Mouse (Mus musculus) bone marrow macrophage, adult 2 months (primary cell): ENCODE data around the gene Sdhb. TPM values are rescaled to one million over a fixed set of nuclear protein-coding genes. Genes with fewer than 3 reads are reported as not detected.

Source experiments
- H3K27ac ChIP-seq: 2 replicates; pipeline ENCODE4 v1.5.1; 2012; ENCODE audit warnings: low read depth, low read length; ENCODE audit not compliant: insufficient read depth
- H3K4me1 ChIP-seq: 2 replicates; pipeline ENCODE4 v1.6.1; 2012; ENCODE audit warnings: low read length; ENCODE audit not compliant: control insufficient read depth, insufficient read depth
- H3K4me3 ChIP-seq: 2 replicates; pipeline ENCODE4 v1.5.1; 2012; ENCODE audit warnings: mild to moderate bottlenecking, low read length, moderate library complexity; ENCODE audit not compliant: insufficient read depth
- CTCF ChIP-seq: IDR thresholded peaks from 2 replicates; pipeline ENCODE4 v1.5.1; 2012; ENCODE audit warnings: low read depth, mild to moderate bottlenecking, low read length, moderate library complexity
- POLR2A ChIP-seq: IDR thresholded peaks from 2 replicates; pipeline ENCODE4 v1.6.1; 2012; ENCODE audit warnings: mild to moderate bottlenecking, low read depth, low read length, borderline replicate concordance
- polyA plus RNA-seq: library from polyadenylated mRNA; stranded (reverse); fragments of >200 nt; gene quantifications from 2 replicates; pipeline ENCODE4 v1.2.4, GENCODE M21; 2012; ENCODE audit not compliant: missing spikeins, insufficient read depth, insufficient read length

Gene Sdhb
- polyA plus RNA-seq, 1 experiment, result 163 TPM

- Histone ChIP-seq H3K27ac (no peak overlapping the region), H3K4me3 (no peak overlapping the region), H3K4me1 (peaks cover 17% of the 10 kb centered on the region)
- TF ChIP-seq POLR2A, result no peak
- TF ChIP-seq CTCF, result no peak
These were observed 60.0 kb downstream of the Sdhb start for GRCm38 (mm10) chr4:141020811-141021613.

- Histone ChIP-seq H3K27ac (no peak overlapping the region), H3K4me1 (peaks cover 12% of the 10 kb centered on the region), H3K4me3 (no peak overlapping the region)
- TF ChIP-seq CTCF (no peak), POLR2A (no peak)
These were observed 60.6 kb downstream of the Sdhb start for GRCm38 (mm10) chr4:141021614-141021929.

- TF ChIP-seq CTCF, result no peak
- no peak for TF ChIP-seq POLR2A
- peaks cover 4% of the 10 kb centered on the region; the same call in 1 of the 2 replicates for H3K4me1 ChIP-seq
- no peak overlapping the region for H3K4me3 ChIP-seq
- no peak overlapping the region for H3K27ac ChIP-seq
These were observed 63.0 kb downstream of the Sdhb start for GRCm38 (mm10) chr4:141024052-141024451.

- TF ChIP-seq CTCF (no peak), POLR2A (no peak)
- Histone ChIP-seq H3K4me1 (peaks cover 4% of the 10 kb centered on the region; the same call in 1 of the 2 replicates), H3K27ac (no peak overlapping the region), H3K4me3 (no peak overlapping the region)
These were observed 64.0 kb downstream of the Sdhb start for GRCm38 (mm10) chr4:141024992-141025391.

Other genes starting within 250 kb of the Sdhb start
- not detected in 2 replicates for gene Padi6, start 218.6 kb upstream of the Sdhb start, polyA plus RNA-seq
- 6.3 and 8.1 TPM in 2 replicates for gene Padi4, start 187.0 kb upstream of the Sdhb start, polyA plus RNA-seq
- gene Padi3, start 150.6 kb upstream of the Sdhb start, polyA plus RNA-seq, result 0.25 and 0.47 TPM in 2 replicates
- gene Padi1, start 115.4 kb upstream of the Sdhb start, polyA plus RNA-seq, result not detected in 2 replicates
- gene Padi2, start 54.9 kb upstream of the Sdhb start, polyA plus RNA-seq, result 11.0 and 12.2 TPM in 2 replicates
- gene Atp13a2, start 25.7 kb downstream of the Sdhb start, polyA plus RNA-seq, result 203 and 230 TPM in 2 replicates
- not detected in 2 replicates for gene Mfap2, start 49.2 kb downstream of the Sdhb start, polyA plus RNA-seq
- gene Crocc, start 99.3 kb downstream of the Sdhb start, polyA plus RNA-seq, result 6.9 and 8.1 TPM in 2 replicates
- 170 and 172 TPM in 2 replicates for gene Necap2, start 117.2 kb downstream of the Sdhb start, polyA plus RNA-seq
- not detected in 2 replicates for gene Spata21, start 127.1 kb downstream of the Sdhb start, polyA plus RNA-seq
- gene Szrd1, start 178.6 kb downstream of the Sdhb start, polyA plus RNA-seq, result 105 and 129 TPM in 2 replicates
- 22.0 and 28.2 TPM in 2 replicates for gene Fbxo42, start 186.7 kb downstream of the Sdhb start, polyA plus RNA-seq